Mouse (Mus musculus) myocyte (in vitro differentiated cells): ENCODE measurements around the gene Dpp7. TPM values are rescaled to one million over a fixed set of nuclear protein-coding genes. Genes with fewer than 3 reads are reported as not detected.

Experiments
- H3K27me3 ChIP-seq: one replicate; pipeline ENCODE4 v1.6.1; 2011; ENCODE audit not compliant: control insufficient read depth, insufficient read depth, insufficient read length
- H3K36me3 ChIP-seq: one replicate; pipeline ENCODE4 v1.6.1; 2011; ENCODE audit not compliant: control insufficient read depth, insufficient read depth
- H3K4me2 ChIP-seq: one replicate; pipeline ENCODE4 v1.6.1; 2011; ENCODE audit warnings: low read depth, control low read depth
- H3K4me3 ChIP-seq: one replicate; pipeline ENCODE4 v1.5.1; 2011; ENCODE audit warnings: mild to moderate bottlenecking, control low read depth, moderate library complexity
- H3K79me2 ChIP-seq: one replicate; pipeline ENCODE4 v1.6.1; 2011; ENCODE audit not compliant: control insufficient read depth, insufficient read depth
- H3ac ChIP-seq: one replicate; pipeline ENCODE4 v1.6.1; 2011; ENCODE audit not compliant: control insufficient read depth, insufficient read length
- CEBPB ChIP-seq: IDR thresholded peaks from 2 replicates; pipeline ENCODE4 v1.6.1; 2011; ENCODE audit warnings: mild to moderate bottlenecking, moderate library complexity; ENCODE audit not compliant: poor library complexity, insufficient read depth, severe bottlenecking
- E2F4 ChIP-seq: IDR thresholded peaks from one replicate; pipeline ENCODE4 v1.6.1; 2011; ENCODE audit warnings: mild to moderate bottlenecking, control low read depth, moderate library complexity; ENCODE audit not compliant: insufficient read depth
- MAX ChIP-seq: IDR thresholded peaks from one replicate; pipeline ENCODE4 v1.6.1; 2011; ENCODE audit warnings: low read depth, mild to moderate bottlenecking, control low read depth
- MYOD1 ChIP-seq, 3 experiments: IDR thresholded peaks; one replicate each; pipeline ENCODE4 v1.6.1; 2011; ENCODE audit warnings: control low read depth in 2 of 3, low read depth in 2 of 3, mild to moderate bottlenecking in 2 of 3, moderate library complexity in 1 of 3; ENCODE audit not compliant: insufficient read length in 2 of 3, control insufficient read depth in 1 of 3
- MYOG ChIP-seq, 3 experiments: IDR thresholded peaks; one replicate each; pipeline ENCODE4 v1.6.1; 2011; ENCODE audit warnings: control low read depth in 2 of 3, low read depth in 2 of 3, mild to moderate bottlenecking in 2 of 3; ENCODE audit not compliant: insufficient read length in 2 of 3, control insufficient read depth in 1 of 3, insufficient read depth in 1 of 3
- POLR2A ChIP-seq: IDR thresholded peaks from one replicate; pipeline ENCODE4 v1.6.1; 2011; ENCODE audit warnings: low read depth, mild to moderate bottlenecking, control low read depth, moderate library complexity; ENCODE audit not compliant: insufficient read length
- POLR2AphosphoS2 ChIP-seq: IDR thresholded peaks from one replicate; pipeline ENCODE4 v1.6.1; 2011; ENCODE audit warnings: low read depth, control low read depth; ENCODE audit not compliant: insufficient read length
- REST ChIP-seq: IDR thresholded peaks from one replicate; pipeline ENCODE4 v1.6.1; 2011; ENCODE audit warnings: mild to moderate bottlenecking, control low read depth, moderate library complexity; ENCODE audit not compliant: insufficient read depth, insufficient read length
- SRF ChIP-seq: IDR thresholded peaks from one replicate; pipeline ENCODE4 v1.6.1; 2011; ENCODE audit warnings: low read depth; ENCODE audit not compliant: control insufficient read depth, insufficient read length
- TCF12 ChIP-seq: IDR thresholded peaks from one replicate; pipeline ENCODE4 v1.6.1; 2011; ENCODE audit warnings: mild to moderate bottlenecking, control low read depth; ENCODE audit not compliant: poor library complexity, insufficient read depth, severe bottlenecking
- TCF3 ChIP-seq: IDR thresholded peaks from one replicate; pipeline ENCODE4 v1.6.1; 2011; ENCODE audit warnings: low read depth, control low read depth; ENCODE audit not compliant: insufficient read length
- USF1 ChIP-seq: IDR thresholded peaks from one replicate; pipeline ENCODE4 v1.6.1; 2011; ENCODE audit warnings: low read depth, mild to moderate bottlenecking, control low read depth, moderate library complexity
- polyA plus RNA-seq: library from polyadenylated mRNA; unstranded; fragments of >200 nt; fragmentation: generic; extraction: Trizol; gene quantifications from one replicate; pipeline ENCODE4 v1.2.1, GENCODE M21; 2012; ENCODE audit warnings: missing spikeins

The Dpp7 gene
- polyA plus RNA-seq, 1 experiment: 43.0 TPM

- Histone ChIP-seq H3K4me3 (no peak overlapping the region), H3K27me3 (peaks cover 43% of the 10 kb centered on the region), H3K36me3 (no peaks in the 10 kb centered on the region), H3ac (no peak overlapping the region), H3K79me2 (no peaks in the 10 kb centered on the region), H3K4me2 (peak overlapping the region; percentile 60)
- TF ChIP-seq MAX (no peak), POLR2AphosphoS2 (no peak), SRF (no peak), TCF12 (no peak), REST (no peak), E2F4 (no peak), POLR2A (no peak)
Measured at GRCm38 (mm10) chr2:25304657-25305541, 51.3 kb downstream of the Dpp7 start.

GRCm38 (mm10) chr2:25303931-25304656 is 52.1 kb downstream of the Dpp7 start:
- Histone ChIP-seq H3K79me2 (no peaks in the 10 kb centered on the region), H3ac (no peak overlapping the region), H3K27me3 (peaks cover 43% of the 10 kb centered on the region), H3K36me3 (no peaks in the 10 kb centered on the region), H3K4me2 (peak overlapping the region; percentile 55), H3K4me3 (no peak overlapping the region)
- TF ChIP-seq CEBPB (no peak), REST (no peak), MAX (no peak), MYOG (IDR thresholded peaks at IDR 0.05; ENCODE audit: control insufficient read depth in 1 of 3, insufficient read depth in 1 of 3, insufficient read length in 2 of 3, low read depth in 2 of 3) (no peak), E2F4 (no peak), POLR2A (no peak), SRF (no peak), MYOD1 (IDR thresholded peaks at IDR 0.05; ENCODE audit: control insufficient read depth in 1 of 3, insufficient read length in 2 of 3, low read depth in 2 of 3) (no peak), POLR2AphosphoS2 (no peak), USF1 (no peak), TCF3 (no peak), TCF12 (no peak)

GRCm38 (mm10) chr2:25303452-25303851 is 52.7 kb downstream of the Dpp7 start:
- Histone ChIP-seq H3K4me2 (no peak overlapping the region), H3K79me2 (no peaks in the 10 kb centered on the region), H3K27me3 (peaks cover 42% of the 10 kb centered on the region), H3ac (no peak overlapping the region), H3K36me3 (no peaks in the 10 kb centered on the region), H3K4me3 (no peak overlapping the region)
- no peak for TF ChIP-seq MYOD1 (IDR thresholded peaks at IDR 0.05; ENCODE audit: control insufficient read depth in 1 of 3, insufficient read length in 2 of 3, low read depth in 2 of 3)
- no peak for TF ChIP-seq USF1
- no peak for TF ChIP-seq TCF12
- no peak for TF ChIP-seq POLR2AphosphoS2
- TF ChIP-seq CEBPB: no peak
- TF ChIP-seq MAX: no peak
- TF ChIP-seq TCF3: no peak
- no peak for TF ChIP-seq E2F4
- no peak for TF ChIP-seq REST

Other genes with a start within 250 kb of the Dpp7 start
- gene Nrarp, start 175.6 kb downstream of the Dpp7 start, polyA plus RNA-seq: 1.3 TPM
- gene Tor4a, start 159.5 kb downstream of the Dpp7 start, polyA plus RNA-seq: 9.2 TPM
- gene Nelfb, start 144.9 kb downstream of the Dpp7 start, polyA plus RNA-seq: 55.8 TPM
- gene Stpg3, start 141.7 kb downstream of the Dpp7 start, polyA plus RNA-seq: not detected
- 0.48 TPM for gene Fam166a, start 137.6 kb downstream of the Dpp7 start, polyA plus RNA-seq
- 359 TPM for gene Tubb4b, start 131.7 kb downstream of the Dpp7 start, polyA plus RNA-seq
- gene Slc34a3, start 122.0 kb downstream of the Dpp7 start, polyA plus RNA-seq: not detected
- gene Rnf224, start 119.6 kb downstream of the Dpp7 start, polyA plus RNA-seq: not detected
- 0.59 TPM for gene Rnf208, start 114.1 kb downstream of the Dpp7 start, polyA plus RNA-seq
- gene Cysrt1, start 113.9 kb downstream of the Dpp7 start, polyA plus RNA-seq: not detected
- gene AL732309.1, start 109.5 kb downstream of the Dpp7 start, polyA plus RNA-seq: 4.5 TPM
- 47.2 TPM for gene Tmem203, start 100.9 kb downstream of the Dpp7 start, polyA plus RNA-seq
- gene Tprn, start 93.7 kb downstream of the Dpp7 start, polyA plus RNA-seq: 5.5 TPM
- gene Ssna1, start 83.9 kb downstream of the Dpp7 start, polyA plus RNA-seq: 106 TPM
- 97.9 TPM for gene Anapc2, start 83.9 kb downstream of the Dpp7 start, polyA plus RNA-seq
- gene Tmem210, start 68.2 kb downstream of the Dpp7 start, polyA plus RNA-seq: 0.40 TPM
- gene Lrrc26, start 66.4 kb downstream of the Dpp7 start, polyA plus RNA-seq: 1.6 TPM
- 0.12 TPM for gene Grin1, start 37.2 kb downstream of the Dpp7 start, polyA plus RNA-seq
- 46.3 TPM for gene Man1b1, start 24.0 kb downstream of the Dpp7 start, polyA plus RNA-seq
- 68.3 TPM for gene Uap1l1, start 9.3 kb upstream of the Dpp7 start, polyA plus RNA-seq
- 10.4 TPM for gene Sapcd2, start 16.0 kb upstream of the Dpp7 start, polyA plus RNA-seq
- gene Entpd2, start 39.5 kb upstream of the Dpp7 start, polyA plus RNA-seq: 0.89 TPM
- 114 TPM for gene Npdc1, start 43.0 kb upstream of the Dpp7 start, polyA plus RNA-seq
- gene Fut7, start 66.9 kb upstream of the Dpp7 start, polyA plus RNA-seq: 0.08 TPM
- gene Abca2, start 72.3 kb upstream of the Dpp7 start, polyA plus RNA-seq: 9.8 TPM
- 13.5 TPM for gene Clic3, start 100.5 kb upstream of the Dpp7 start, polyA plus RNA-seq
- gene Paxx, start 104.7 kb upstream of the Dpp7 start, polyA plus RNA-seq: 64.3 TPM
- 9.8 TPM for gene Ptgds, start 113.7 kb upstream of the Dpp7 start, polyA plus RNA-seq
- gene Lcn12, start 137.6 kb upstream of the Dpp7 start, polyA plus RNA-seq: not detected
- 53.6 TPM for gene Fbxw5, start 144.4 kb upstream of the Dpp7 start, polyA plus RNA-seq
- gene C8g, start 145.4 kb upstream of the Dpp7 start, polyA plus RNA-seq: 0.74 TPM
- 40.4 TPM for gene Traf2, start 190.6 kb upstream of the Dpp7 start, polyA plus RNA-seq
- gene Edf1, start 201.5 kb upstream of the Dpp7 start, polyA plus RNA-seq: 513 TPM
- 8.7 TPM for gene Mamdc4, start 218.5 kb upstream of the Dpp7 start, polyA plus RNA-seq
- 108 TPM for gene Phpt1, start 218.9 kb upstream of the Dpp7 start, polyA plus RNA-seq
- 1.0 TPM for gene Ajm1, start 225.4 kb upstream of the Dpp7 start, polyA plus RNA-seq